Mouse (Mus musculus) cortical plate, adult 2 months (tissue): Measurements from ENCODE around the gene Hivep3.

Source experiments
- CTCF ChIP-seq: fragments of 200-500 bp; IDR thresholded peaks from 2 replicates; pipeline ENCODE4 v1.5.1; 2011; ENCODE audit warnings: mild to moderate bottlenecking, control low read depth, low read length; ENCODE audit not compliant: insufficient read depth; ENCODE audit errors: extremely low read depth
- POLR2A ChIP-seq: fragments of 200-500 bp; IDR thresholded peaks from 2 replicates; pipeline ENCODE4 v1.6.1; 2011; ENCODE audit warnings: mild to moderate bottlenecking, low read length, control low read depth; ENCODE audit not compliant: insufficient read depth; ENCODE audit errors: extremely low read depth

GRCm38 (mm10) chr4:120029937-120030336 is 296.4 kb downstream of the Hivep3 start:
- TF ChIP-seq POLR2A: no peak
- no peak for TF ChIP-seq CTCF
